Mouse (Mus musculus) intestine, embryonic 14.5 days (tissue): Measurements from ENCODE around the gene Batf. TPM values are rescaled to one million over a fixed set of nuclear protein-coding genes. Genes with fewer than 3 reads are reported as not detected.
"Not testable (repeated sequence)": the region's sequence is repeated elsewhere in the genome, so short reads cannot be mapped to it uniquely, and the experiment has no call there.

Source experiments
- ATAC-seq: fragments of 200-750 bp; cut with Nextera tagmentation; replicated peaks from 2 replicates; pipeline ENCODE4 v1.8.0; 2017; ENCODE audit warnings: low read depth, moderate number of reproducible peaks, moderate TSS enrichment, moderate library complexity; ENCODE audit not compliant: low FRiP score, low TSS enrichment
- DNase-seq: peaks from one replicate; pipeline ENCODE4 v3.0.0-alpha.2; 2018; ENCODE audit warnings: low spot score
- H3K27ac ChIP-seq: fragments of 300-500 bp; sonication (generic); 2 replicates; pipeline ENCODE4 v1.5.1; 2014; ENCODE audit warnings: low read depth, mild to moderate bottlenecking, control low read depth
- H3K27me3 ChIP-seq: fragments of 300-500 bp; sonication (generic); replicated peaks from 2 replicates; pipeline ENCODE4 v1.6.1; 2014; ENCODE audit warnings: low read length, control low read depth; ENCODE audit not compliant: control insufficient read depth, insufficient read depth
- H3K36me3 ChIP-seq: fragments of 300-500 bp; sonication (generic); 2 replicates; pipeline ENCODE4 v1.6.1; 2014; ENCODE audit warnings: low read length, control low read depth; ENCODE audit not compliant: control insufficient read depth, insufficient read depth
- H3K4me1 ChIP-seq: fragments of 300-500 bp; sonication (generic); replicated peaks from 2 replicates; pipeline ENCODE4 v1.6.1; 2014; ENCODE audit warnings: low read length, control low read depth, mixed read lengths; ENCODE audit not compliant: control insufficient read depth, insufficient read depth
- H3K4me2 ChIP-seq: fragments of 300-500 bp; sonication (generic); 2 replicates; pipeline ENCODE4 v1.6.1; 2014; ENCODE audit warnings: low read length
- H3K4me3 ChIP-seq: fragments of 300-500 bp; sonication (generic); 2 replicates; pipeline ENCODE4 v1.5.1; 2014; ENCODE audit warnings: low read depth, low read length, control low read depth, mixed read lengths
- H3K9ac ChIP-seq: fragments of 300-500 bp; sonication (generic); 2 replicates; pipeline ENCODE4 v1.6.1; 2014; ENCODE audit warnings: mild to moderate bottlenecking, low read length
- H3K9me3 ChIP-seq: fragments of 300-500 bp; sonication (generic); 2 replicates; pipeline ENCODE4 v1.6.1; 2016; ENCODE audit warnings: low read length, control low read depth; ENCODE audit not compliant: control insufficient read depth
- WGBS: fragments of 180-500 bp; shearing (Covaris S2); extraction: QIAGEN DNeasy Blood & Tissue Kit; methylation state at CpG from one replicate; pipeline ENCODE4 v1.1.7; 2014; 5-methylcytosine and 5-hydroxymethylcytosine counted together
- polyA plus RNA-seq: library from polyadenylated mRNA; unstranded; fragments of >200 nt; fragmentation: Nextera tagmentation; extraction: Ambion mirVana; gene quantifications from 2 replicates; pipeline ENCODE4 v1.2.1, GENCODE M21; 2014

Batf gene
- polyA plus RNA-seq, 1 experiment from 2014 or later, result 3.4 TPM

- Histone ChIP-seq H3K27ac (no peak overlapping the region), H3K4me1 (no peaks in the 10 kb centered on the region), H3K9me3 (0 out of 2 replicates have a peak, but pooled peaks cover 4% of the 10 kb centered on the region), H3K4me2 (no peak overlapping the region), H3K9ac (no peak overlapping the region), H3K36me3 (no peaks in the 10 kb centered on the region), H3K4me3 (no peak overlapping the region), H3K27me3 (no peaks in the 10 kb centered on the region)
- ATAC-seq (no peak), DNase-seq (no peak)
- WGBS, result 49% methylated on average over 10 of the region's 10 CpGs
Observed at GRCm38 (mm10) chr12:85647346-85647745, 39.1 kb upstream of the Batf start.

DNA sequence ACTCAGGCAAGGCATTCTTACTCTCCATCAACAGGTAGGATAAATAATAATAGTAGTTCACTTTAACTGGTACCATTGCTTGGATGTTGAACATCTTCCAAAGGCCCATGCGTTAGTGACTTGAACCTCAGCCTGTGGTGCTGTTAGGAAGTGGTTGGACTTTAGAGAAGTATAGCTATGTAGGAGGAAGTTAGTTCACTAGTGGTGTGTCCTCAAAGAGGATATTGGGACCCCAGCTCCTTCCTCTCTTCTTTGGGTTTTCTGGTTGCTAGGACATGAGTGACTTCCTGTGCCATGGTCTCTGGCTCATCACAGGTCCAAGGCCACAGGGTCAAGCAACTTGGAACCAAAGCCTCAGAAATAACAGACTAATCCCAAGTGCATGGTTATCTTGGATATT, 38.5 kb upstream of the Batf start:
- no peaks in the 10 kb centered on the region for H3K4me1 ChIP-seq
- no peaks in the 10 kb centered on the region for H3K36me3 ChIP-seq
- 0 out of 2 replicates have a peak, but pooled peaks cover 4% of the 10 kb centered on the region for H3K9me3 ChIP-seq
- ATAC-seq, result no peak
- H3K27ac ChIP-seq, result no peak overlapping the region
- H3K27me3 ChIP-seq, result no peaks in the 10 kb centered on the region
- 81% methylated on average over 1 of the region's 1 CpGs for WGBS
- no peak overlapping the region for H3K9ac ChIP-seq
- no peak overlapping the region for H3K4me2 ChIP-seq
- no peak for DNase-seq
- no peak overlapping the region for H3K4me3 ChIP-seq

DNA sequence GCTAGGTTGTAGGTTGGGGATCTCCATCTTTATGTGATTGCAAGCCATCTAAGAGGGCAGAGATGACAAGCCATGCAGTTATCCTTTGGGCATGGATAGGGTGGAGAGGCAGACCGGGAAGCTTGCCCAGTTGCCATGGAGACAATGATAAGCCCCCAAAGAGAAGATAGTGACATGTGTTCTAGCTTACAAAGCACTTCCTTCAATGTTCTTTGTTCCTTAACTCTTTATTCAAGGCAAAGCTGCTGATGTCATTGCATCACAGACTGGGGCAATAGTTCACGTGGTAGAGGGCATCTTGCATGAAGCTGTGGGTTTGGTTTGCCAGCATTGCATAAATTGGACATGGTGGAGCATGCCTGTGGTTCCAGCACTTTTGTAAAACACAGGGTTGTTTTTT, 27.1 kb upstream of the Batf start:
- ATAC-seq (no peak), DNase-seq (no peak)
- Histone ChIP-seq H3K36me3 (no peaks in the 10 kb centered on the region), H3K4me1 (no peaks in the 10 kb centered on the region), H3K4me3 (no peak overlapping the region), H3K27me3 (no peaks in the 10 kb centered on the region), H3K9ac (no peak overlapping the region), H3K27ac (no peak overlapping the region), H3K4me2 (no peak overlapping the region), H3K9me3 (no peaks in the 10 kb centered on the region)
- WGBS, result 65% methylated on average over 2 of the region's 2 CpGs

DNA sequence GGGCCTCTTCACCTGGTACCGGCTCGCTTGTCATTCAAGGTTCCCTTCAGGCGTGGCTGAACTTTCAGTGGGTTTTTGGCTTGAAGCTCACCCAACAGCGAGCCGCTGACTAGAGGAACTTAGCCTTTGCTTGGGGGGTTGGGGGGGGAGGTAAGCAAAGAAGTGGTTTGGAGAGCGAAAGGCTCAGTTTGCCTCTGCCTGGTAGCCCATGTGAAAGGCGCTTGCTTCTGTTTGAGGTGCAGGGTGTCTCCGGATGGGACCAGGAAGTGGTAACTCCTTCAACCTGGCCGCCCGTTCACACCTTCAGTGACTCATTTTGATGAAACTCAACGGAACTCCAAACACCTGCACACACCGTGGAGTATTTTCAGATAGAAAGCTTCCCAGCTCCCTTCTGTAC, 25.6 kb upstream of the Batf start:
- Histone ChIP-seq H3K9me3 (no peaks in the 10 kb centered on the region), H3K4me2 (no peak overlapping the region), H3K27ac (no peak overlapping the region), H3K4me3 (no peak overlapping the region), H3K9ac (no peak overlapping the region), H3K36me3 (no peaks in the 10 kb centered on the region), H3K27me3 (no peaks in the 10 kb centered on the region), H3K4me1 (no peaks in the 10 kb centered on the region)
- DNase-seq (no peak), ATAC-seq (no peak)
- 92% methylated on average over 12 of the region's 12 CpGs for WGBS

DNA sequence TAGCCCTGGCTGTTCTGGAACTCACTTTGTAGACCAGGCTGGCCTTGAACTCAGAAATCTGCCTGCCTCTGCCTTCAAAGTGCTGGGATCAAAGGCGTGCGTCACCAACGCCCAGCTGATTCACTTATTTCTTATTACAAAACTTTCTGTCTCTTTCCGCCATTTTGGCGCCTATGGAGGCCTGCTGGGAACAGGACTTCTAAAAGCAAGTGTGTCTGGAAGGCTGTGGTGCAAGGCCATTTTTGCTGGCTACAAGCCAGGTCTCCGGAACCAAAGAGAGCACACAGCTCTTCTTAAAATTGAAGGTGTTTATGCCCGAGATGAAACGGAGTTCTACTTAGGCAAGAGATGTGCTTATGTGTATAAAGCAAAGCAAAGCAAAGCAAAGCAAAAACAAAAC, 24.2 kb upstream of the Batf start:
- ATAC-seq, H3K27ac ChIP-seq, H3K36me3 ChIP-seq, DNase-seq, H3K9ac ChIP-seq, H3K4me2 ChIP-seq, H3K9me3 ChIP-seq, H3K4me3 ChIP-seq, H3K4me1 ChIP-seq, H3K27me3 ChIP-seq: not testable (repeated sequence)
- 80% methylated on average over 8 of the region's 8 CpGs for WGBS

DNA sequence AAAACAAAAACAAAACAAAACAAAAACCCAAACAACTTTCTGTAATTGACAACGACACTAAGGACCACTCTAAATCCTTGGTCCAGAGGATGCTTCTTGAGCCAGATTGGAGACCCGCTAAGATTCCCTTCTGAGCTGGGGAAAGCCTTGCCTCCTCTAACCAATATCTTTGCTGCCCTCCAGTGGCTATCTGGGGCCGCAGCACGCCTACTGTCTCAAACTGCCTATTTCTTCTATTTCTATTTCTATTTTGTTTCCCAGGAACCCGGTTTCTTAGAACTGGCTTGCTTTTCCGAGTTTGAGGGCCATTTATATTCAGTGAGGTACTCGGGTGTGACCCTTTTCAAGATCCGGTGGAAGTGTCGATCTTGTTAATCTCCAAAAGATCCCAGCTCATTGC, 23.6 kb upstream of the Batf start:
- no peaks in the 10 kb centered on the region for H3K36me3 ChIP-seq
- DNase-seq (peak; percentile 85), ATAC-seq (0 out of 2 replicates have a peak, but pooled peaks have one; percentile 58)
- H3K27me3 ChIP-seq, result no peaks in the 10 kb centered on the region
- no peak overlapping the region for H3K4me3 ChIP-seq
- H3K4me2 ChIP-seq, result no peak overlapping the region
- H3K9me3 ChIP-seq, result no peaks in the 10 kb centered on the region
- H3K4me1 ChIP-seq, result no peaks in the 10 kb centered on the region
- no peak overlapping the region for H3K9ac ChIP-seq
- WGBS, result 19% methylated on average over 9 of the region's 9 CpGs
- H3K27ac ChIP-seq, result no peak overlapping the region

DNA sequence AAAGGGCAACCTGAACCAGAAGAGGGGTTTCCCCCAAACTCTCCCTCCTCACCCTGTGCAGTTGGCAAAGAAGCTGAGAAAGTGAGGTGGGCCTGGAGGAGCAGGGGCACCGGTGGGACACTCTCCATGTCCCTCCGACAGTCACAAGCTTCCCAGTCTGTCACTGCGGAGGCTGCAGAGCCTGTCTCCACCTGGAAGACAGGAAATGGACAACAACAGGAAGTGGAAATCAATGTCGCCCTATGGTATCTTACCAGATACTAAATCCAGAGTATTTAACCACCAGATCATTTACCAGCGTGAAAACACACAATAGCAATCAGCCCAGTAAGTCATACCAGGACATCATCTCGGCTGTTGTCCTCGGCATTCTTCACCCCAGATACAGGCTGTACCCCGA, 20.4 kb upstream of the Batf start:
- H3K4me1 ChIP-seq, result no peaks in the 10 kb centered on the region; the same call in 1 of the 2 replicates
- ATAC-seq, result no peak
- no peak overlapping the region for H3K4me2 ChIP-seq
- no peak overlapping the region for H3K27ac ChIP-seq
- H3K36me3 ChIP-seq, result no peaks in the 10 kb centered on the region
- H3K9ac ChIP-seq, result no peak overlapping the region
- no peak for DNase-seq
- no peak overlapping the region for H3K4me3 ChIP-seq
- WGBS, result 85% methylated on average over 8 of the region's 8 CpGs
- H3K9me3 ChIP-seq, result 0 out of 2 replicates have a peak, but pooled peaks cover 2% of the 10 kb centered on the region
- H3K27me3 ChIP-seq, result no peaks in the 10 kb centered on the region

GRCm38 (mm10) chr12:85667071-85667470, 19.4 kb upstream of the Batf start:
- H3K4me1 ChIP-seq, result no peaks in the 10 kb centered on the region; the same call in 1 of the 2 replicates
- 0 out of 2 replicates have a peak, but pooled peaks cover 2% of the 10 kb centered on the region for H3K9me3 ChIP-seq
- no peak overlapping the region for H3K4me3 ChIP-seq
- H3K36me3 ChIP-seq, result no peaks in the 10 kb centered on the region
- no peak for DNase-seq
- H3K27ac ChIP-seq, result no peak overlapping the region
- WGBS, result 93% methylated on average over 7 of the region's 7 CpGs
- no peak overlapping the region for H3K4me2 ChIP-seq
- ATAC-seq, result no peak
- H3K9ac ChIP-seq, result no peak overlapping the region
- H3K27me3 ChIP-seq, result no peaks in the 10 kb centered on the region

DNA sequence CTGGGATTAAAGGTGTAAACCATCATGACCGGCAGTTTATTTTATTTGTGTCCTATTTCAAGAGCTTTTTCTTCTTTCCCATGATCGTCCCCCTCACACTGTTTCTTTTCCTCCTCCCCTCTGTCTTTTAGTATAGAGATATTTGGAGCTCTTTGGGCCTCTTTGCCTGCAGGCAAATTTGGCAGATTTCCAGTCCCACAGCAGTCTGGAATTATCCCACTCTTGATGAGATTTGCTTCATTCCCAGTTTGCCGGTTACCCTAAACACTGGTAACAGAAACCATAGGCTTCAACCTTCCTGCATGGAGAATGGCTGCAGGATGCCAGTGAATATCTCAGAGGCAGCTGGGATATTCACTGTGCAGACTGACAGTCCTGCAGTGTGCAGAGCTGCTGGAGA, 17.8 kb upstream of the Batf start:
- Histone ChIP-seq H3K9ac (no peak overlapping the region), H3K36me3 (no peaks in the 10 kb centered on the region), H3K4me2 (no peak overlapping the region), H3K27ac (peak overlapping the region; percentile 33; the same call in 1 of the 2 replicates), H3K27me3 (no peaks in the 10 kb centered on the region), H3K4me1 (no peaks in the 10 kb centered on the region; the same call in 1 of the 2 replicates), H3K4me3 (no peak overlapping the region), H3K9me3 (0 out of 2 replicates have a peak, but pooled peaks cover 2% of the 10 kb centered on the region)
- WGBS, result 32% methylated on average over 3 of the region's 3 CpGs
- DNase-seq (no peak), ATAC-seq (no peak)
